Mouse (Mus musculus): ENCODE data around the gene Eif3k.

DNA sequence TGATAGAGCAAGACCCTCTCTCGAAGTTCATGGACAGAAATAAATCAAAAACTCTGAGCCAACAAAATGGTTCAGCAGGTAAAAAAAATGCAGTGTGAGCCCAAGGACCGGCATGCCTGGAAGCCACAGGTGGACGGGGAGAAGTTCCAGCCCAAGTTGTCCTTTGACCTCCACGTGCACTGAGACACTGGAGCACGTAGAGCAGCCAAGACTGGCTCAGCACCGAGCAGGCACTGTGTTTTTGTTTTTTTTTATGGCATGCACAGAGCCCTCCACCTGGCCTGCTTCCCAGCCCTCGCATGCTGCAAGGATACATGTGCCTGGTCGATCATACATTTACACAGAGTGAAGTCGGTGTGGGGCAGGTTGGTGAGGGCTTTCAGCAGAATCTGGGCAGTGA is 4.1 kb downstream of the Eif3k start:
- no peak for TF ChIP-seq POLR2A (IDR thresholded peaks at IDR 0.05; ENCODE audit: low read depth, low read length)
- no peak for TF ChIP-seq CTCF (IDR thresholded peaks at IDR 0.05; ENCODE audit: extremely low read depth, insufficient read depth, insufficient read length, insufficient replicate concordance)

Measured in spleen, adult 2 months (tissue).